ENCODE assay signal across 18 mouse cellular contexts in genomic region chr6:71976592-71976991, GRCm38 (mm10).
A peak's percentile ranks its signal among the peaks of the same experiment; 100 is the strongest.
DNase-seq lines count a peak whose midpoint lies in the region; ATAC-seq and TF ChIP-seq lines count a peak whose summit lies in the region.
"Had no signal": no experiment of that assay in that cellular context is flagged by ENCODE, and none has a peak within 500 bp of the region (broad histone marks: within the 10 kb centered on the region; RNA-seq: fewer than 3 reads in every experiment).

No protein-coding gene starts in this region.

- WGBS in kidney, embryonic 14.5 days: 81% methylated on average over 7 of the region's 7 CpGs
- WGBS in kidney, embryonic 16.5 days: 85% methylated on average over 7 of the region's 7 CpGs
- 70% methylated on average over 7 of the region's 7 CpGs for WGBS in lung, postnatal 0 days

- H3K4me1 ChIP-seq in kidney, embryonic 14.5 days (ENCODE audit: control insufficient read depth, insufficient read depth, low read length): no peaks in the 10 kb centered on the region
- H3K4me1 ChIP-seq in kidney, embryonic 16.5 days (ENCODE audit: insufficient read depth, low read length): no peaks in the 10 kb centered on the region
- H3K4me1 ChIP-seq in lung, postnatal 0 days (ENCODE audit: insufficient read depth, low read depth, low read length): no peaks in the 10 kb centered on the region
- H3K4me1 ChIP-seq: forebrain, embryonic 10.5 days; forebrain, embryonic 12.5 days had no signal

- H3K9me3 ChIP-seq in kidney, embryonic 14.5 days (ENCODE audit: control insufficient read depth, low read length): no peaks in the 10 kb centered on the region
- no peaks in the 10 kb centered on the region for H3K9me3 ChIP-seq in kidney, embryonic 16.5 days (ENCODE audit: low read length)
- no peaks in the 10 kb centered on the region for H3K9me3 ChIP-seq in lung, postnatal 0 days (ENCODE audit: low read length)
- H3K9me3 ChIP-seq: embryonic facial prominence, embryonic 13.5 days; embryonic facial prominence, embryonic 15.5 days; forebrain, embryonic 10.5 days; forebrain, embryonic 12.5 days had no signal

- ATAC-seq in kidney, embryonic 14.5 days (ENCODE audit: low FRiP score, low TSS enrichment): 0 out of 2 replicates have a peak, but pooled peaks have one; percentile 20
- ATAC-seq in kidney, embryonic 16.5 days (ENCODE audit: low FRiP score, low TSS enrichment): no peak
- ATAC-seq in lung, postnatal 0 days: peak; percentile 84
- ATAC-seq: forebrain, embryonic 14.5 days; forebrain, embryonic 16.5 days had no signal

- TF ChIP-seq EP300 in lung, postnatal 0 days (IDR thresholded peaks at IDR 0.05): no peak

- H3K4me2 ChIP-seq in kidney, embryonic 14.5 days (replicated peaks; ENCODE audit: low read depth, low read length): no peak overlapping the region
- no peak overlapping the region for H3K4me2 ChIP-seq in kidney, embryonic 16.5 days (replicated peaks; ENCODE audit: low read depth, low read length)
- no peak overlapping the region for H3K4me2 ChIP-seq in lung, postnatal 0 days (replicated peaks; ENCODE audit: low read depth, low read length)
- H3K4me2 ChIP-seq: embryonic facial prominence, embryonic 13.5 days; embryonic facial prominence, embryonic 15.5 days; forebrain, embryonic 12.5 days had no signal

- H3K27ac ChIP-seq in kidney, embryonic 14.5 days (ENCODE audit: low read depth, low read length): no peak overlapping the region
- no peak overlapping the region for H3K27ac ChIP-seq in kidney, embryonic 16.5 days (ENCODE audit: low read length)
- no peak overlapping the region for H3K27ac ChIP-seq in lung, postnatal 0 days (ENCODE audit: low read length)
- H3K27ac ChIP-seq: embryonic facial prominence, embryonic 13.5 days; embryonic facial prominence, embryonic 15.5 days; forebrain, embryonic 10.5 days; forebrain, embryonic 12.5 days had no signal

- DNase-seq in lung, postnatal 0 days (ENCODE audit: low spot score): peak; percentile 51
- DNase-seq in lung, postnatal 10 days: no peak
- DNase-seq: cerebellum, adult 11 months; cerebellum, adult 18-20 months; cerebellum, adult 8-10 months; cerebellum, adult 9-11 months; cerebellum, postnatal 14 days; cerebellum, postnatal 36 days; embryo, embryonic 11 days had no signal

- peaks cover 94% of the 10 kb centered on the region for H3K36me3 ChIP-seq in kidney, embryonic 14.5 days (ENCODE audit: control insufficient read depth, insufficient read depth, low read length)
- peaks cover 73% of the 10 kb centered on the region for H3K36me3 ChIP-seq in kidney, embryonic 16.5 days (ENCODE audit: insufficient read depth, low read length)
- H3K36me3 ChIP-seq in lung, postnatal 0 days (ENCODE audit: insufficient read depth, low read length): peaks cover 6% of the 10 kb centered on the region

- H3K4me3 ChIP-seq in kidney, embryonic 14.5 days (ENCODE audit: low read length): no peak overlapping the region
- no peak overlapping the region for H3K4me3 ChIP-seq in kidney, embryonic 16.5 days (ENCODE audit: low read length)
- H3K4me3 ChIP-seq in lung, postnatal 0 days (ENCODE audit: low read depth, low read length): no peak overlapping the region
- H3K4me3 ChIP-seq: embryonic facial prominence, embryonic 13.5 days; embryonic facial prominence, embryonic 15.5 days; erythroblast, embryonic 14.5 days; forebrain, embryonic 10.5 days; forebrain, embryonic 12.5 days had no signal

- no peak overlapping the region for H3K9ac ChIP-seq in kidney, embryonic 14.5 days (ENCODE audit: low read depth, low read length)
- H3K9ac ChIP-seq in kidney, embryonic 16.5 days (replicated peaks; ENCODE audit: low read length): no peak overlapping the region
- H3K9ac ChIP-seq in lung, postnatal 0 days (replicated peaks; ENCODE audit: low read depth): no peak overlapping the region
- H3K9ac ChIP-seq: embryonic facial prominence, embryonic 13.5 days; embryonic facial prominence, embryonic 15.5 days; forebrain, embryonic 12.5 days had no signal

- no peak for TF ChIP-seq CTCF in lung, postnatal 0 days (IDR thresholded peaks at IDR 0.05)

- H3K27me3 ChIP-seq in kidney, embryonic 14.5 days (ENCODE audit: control insufficient read depth, insufficient read depth, low read length): no peaks in the 10 kb centered on the region
- no peaks in the 10 kb centered on the region for H3K27me3 ChIP-seq in kidney, embryonic 16.5 days (ENCODE audit: insufficient read depth, low read length)
- no peaks in the 10 kb centered on the region for H3K27me3 ChIP-seq in lung, postnatal 0 days (replicated peaks; ENCODE audit: insufficient read depth, low read length)
- H3K27me3 ChIP-seq: embryonic facial prominence, embryonic 13.5 days; embryonic facial prominence, embryonic 15.5 days; forebrain, embryonic 12.5 days had no signal
